Mouse (Mus musculus) stomach, postnatal 0 days (tissue): ENCODE results near the gene Olfr311.

Experiments
- CTCF ChIP-seq: IDR thresholded peaks from 2 replicates; pipeline ENCODE4 v1.5.1; 2016; ENCODE audit warnings: antibody characterized with exemption, low read depth, mild to moderate bottlenecking, moderate library complexity
- EP300 ChIP-seq: optimal IDR thresholded peaks from 2 replicates; pipeline ENCODE3; 2016; ENCODE audit warnings: antibody characterized with exemption

GRCm38 (mm10) chr11:58867954-58868330 is 28.9 kb downstream of the Olfr311 start:
- TF ChIP-seq EP300 (no peak), CTCF (no peak)
